In the genomic region with DNA sequence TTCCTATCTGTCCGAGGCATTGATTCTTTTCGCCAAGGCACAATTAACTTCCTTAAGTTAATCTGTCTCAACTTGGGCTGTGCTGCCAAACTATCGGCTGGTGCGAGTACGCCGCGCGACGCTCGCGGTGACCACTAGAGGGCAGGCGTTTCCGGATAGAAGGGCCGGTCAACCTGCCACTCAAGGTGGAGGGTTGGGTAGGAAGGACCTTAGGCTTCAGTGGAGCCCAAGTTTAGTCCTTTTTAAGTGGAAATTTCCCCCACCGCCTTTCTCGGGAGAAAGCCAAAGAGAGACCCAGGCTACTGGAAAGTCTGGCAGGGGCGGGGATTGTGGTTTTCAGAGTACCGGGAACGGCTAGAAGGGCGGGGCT, we compare ENCODE assay signal across 1 mouse cellular context.
TF ChIP-seq lines count a peak whose summit lies in the region.

No protein-coding gene starts in this region.

TF ChIP-seq in MEL, 35 proteins besides CTCF, POLR2A, EP300 and RAD21:
- TF ChIP-seq BHLHE40 (IDR thresholded peaks at IDR 0.05; ENCODE audit: borderline replicate concordance, low read depth, low read length) (0 out of 2 replicates have a peak, but pooled peaks have one; percentile 35), MXI1 (IDR thresholded peaks at IDR 0.05; ENCODE audit: low read depth, low read length) (peak; percentile 23; the same call in 1 of the 2 replicates), NRF1 (IDR thresholded peaks at IDR 0.05; ENCODE audit: insufficient read depth, low read depth, low read length, poor library complexity, severe bottlenecking) (no peak), NELFE (IDR thresholded peaks at IDR 0.05; ENCODE audit: low read depth, low read length) (no peak), GATA1 (IDR thresholded peaks at IDR 0.05; ENCODE audit: low read depth, low read length) (no peak), MAX (IDR thresholded peaks at IDR 0.05; ENCODE audit: low read length) (no peak), CHD2 (IDR thresholded peaks at IDR 0.05; ENCODE audit: low read length) (no peak), RCOR1 (IDR thresholded peaks at IDR 0.05; ENCODE audit: low read depth, low read length) (no peak), ETS1 (IDR thresholded peaks at IDR 0.05; ENCODE audit: low read depth, low read length) (peak; percentile 45; the same call in 1 of the 2 replicates), MAZ (IDR thresholded peaks at IDR 0.05; ENCODE audit: low read depth, low read length) (peak; percentile 86), MYC (IDR thresholded peaks at IDR 0.05; ENCODE audit: low read depth, low read length) (no peak; the same call in 1 of the 2 replicates), MYB (IDR thresholded peaks at IDR 0.05; ENCODE audit: low read depth, low read length) (no peak), ZNF384 (IDR thresholded peaks at IDR 0.05; ENCODE audit: low read depth, low read length) (no peak), TBP (IDR thresholded peaks at IDR 0.05; ENCODE audit: low read depth, low read length) (no peak), POLR2AphosphoS5 (IDR thresholded peaks at IDR 0.05; ENCODE audit: borderline replicate concordance, low read depth, low read length) (no peak), MEF2A (IDR thresholded peaks at IDR 0.05; ENCODE audit: extremely low read depth, insufficient replicate concordance, low read depth, low read length, poor library complexity, severe bottlenecking) (no peak), ZC3H11A (IDR thresholded peaks at IDR 0.05; ENCODE audit: low read depth, low read length) (0 out of 2 replicates have a peak, but pooled peaks have one; percentile 40), USF2 (IDR thresholded peaks at IDR 0.05; ENCODE audit: borderline replicate concordance in 1 of 2, insufficient read depth in 1 of 2, low read depth in 1 of 2, low read length in 2 of 2) (no peak), ZMIZ1 (IDR thresholded peaks at IDR 0.05; ENCODE audit: low read depth, low read length) (no peak), ELF1 (IDR thresholded peaks at IDR 0.05; ENCODE audit: low read depth, low read length) (peak; percentile 64; the same call in 1 of the 2 replicates), POLR2AphosphoS2 (IDR thresholded peaks at IDR 0.05; ENCODE audit: low read length) (no peak), SMC3 (IDR thresholded peaks at IDR 0.05; ENCODE audit: low read depth, low read length) (peak; percentile 81), GABPA (IDR thresholded peaks at IDR 0.05; ENCODE audit: low read depth, low read length) (no peak), E2F4 (IDR thresholded peaks at IDR 0.05; ENCODE audit: borderline replicate concordance, low read depth, low read length) (no peak), KAT2A (conservative IDR thresholded peaks at IDR 0.05; ENCODE audit: low read depth, low read length) (no peak), HCFC1 (IDR thresholded peaks at IDR 0.05; ENCODE audit: low read depth, low read length) (peak; percentile 73), CHD1 (IDR thresholded peaks at IDR 0.05; ENCODE audit: low read depth, low read length) (no peak), TAL1 (IDR thresholded peaks at IDR 0.05; ENCODE audit: low read length) (no peak), TCF12 (IDR thresholded peaks at IDR 0.05; ENCODE audit: low read depth, low read length) (peak; percentile 41), MAFK (IDR thresholded peaks at IDR 0.05; ENCODE audit: borderline replicate concordance, low read depth, low read length) (no peak), UBTF (IDR thresholded peaks at IDR 0.05; ENCODE audit: borderline replicate concordance, insufficient read depth, low read depth, low read length) (no peak), ZKSCAN1 (IDR thresholded peaks at IDR 0.05; ENCODE audit: low read depth, low read length) (no peak), USF1 (IDR thresholded peaks at IDR 0.05; ENCODE audit: low read depth, low read length) (no peak), SIN3A (IDR thresholded peaks at IDR 0.05; ENCODE audit: low read length) (peak; percentile 78; the same call in 1 of the 2 replicates), JUND (IDR thresholded peaks at IDR 0.05; ENCODE audit: low read depth, low read length) (no peak)
TF ChIP-seq in MEL: peak in this region for 10.
